Mouse (Mus musculus) liver, embryonic 14.5 days (tissue): ENCODE results near the gene Rph3al. TPM values are rescaled to one million over a fixed set of nuclear protein-coding genes. Genes with fewer than 3 reads are reported as not detected.
A peak's percentile ranks its signal among the peaks of the same experiment; 100 is the strongest.

Experiments used
- ATAC-seq: fragments of 200-750 bp; cut with Nextera tagmentation; 2 replicates; pipeline ENCODE4 v1.8.0; 2017; ENCODE audit warnings: moderate number of reproducible peaks, mild to moderate bottlenecking, moderate library complexity; ENCODE audit not compliant: insufficient read depth
- DNase-seq, 3 experiments: peaks; one replicate each; pipeline ENCODE4 v3.0.0-alpha.2; 2012 to 2013; ENCODE audit warnings: low read depth in 3 of 3, low spot score in 3 of 3
- H3K27ac ChIP-seq: fragments of 300-500 bp; sonication (generic); 2 replicates; pipeline ENCODE4 v1.5.1; 2014; ENCODE audit warnings: moderate library complexity, mild to moderate bottlenecking, control low read depth, inconsistent platforms
- H3K27me3 ChIP-seq: fragments of 300-500 bp; sonication (generic); 2 replicates; pipeline ENCODE4 v1.6.1; 2014; ENCODE audit warnings: mild to moderate bottlenecking, low read length, moderate library complexity; ENCODE audit not compliant: control insufficient read depth, insufficient read depth
- H3K36me3 ChIP-seq: fragments of 300-500 bp; sonication (generic); replicated peaks from 2 replicates; pipeline ENCODE4 v1.6.1; 2014; ENCODE audit warnings: low read depth; ENCODE audit not compliant: control insufficient read depth, insufficient read depth
- H3K4me1 ChIP-seq, 2 experiments: fragments of 200-500 bp in 1 of 2; fragments of 300-500 bp in 1 of 2; sonication (generic) in 1 of 2; replicated peaks; 2 replicates each; pipeline ENCODE4 v1.6.1; 2012 to 2014; ENCODE audit warnings: antibody characterized with exemption in 1 of 2, inconsistent platforms in 1 of 2, low read length in 1 of 2; ENCODE audit not compliant: control insufficient read depth in 2 of 2, insufficient read depth in 2 of 2
- H3K4me2 ChIP-seq: fragments of 300-500 bp; sonication (generic); 2 replicates; pipeline ENCODE4 v1.6.1; 2014; ENCODE audit warnings: low read depth, mild to moderate bottlenecking, control low read depth, moderate library complexity
- H3K4me3 ChIP-seq, 2 experiments: fragments of 200-500 bp in 1 of 2; fragments of 300-500 bp in 1 of 2; sonication (generic) in 1 of 2; 2 replicates each; pipeline ENCODE4 v1.5.1; 2012 to 2014; ENCODE audit warnings: low read depth in 2 of 2, low read length in 2 of 2, mild to moderate bottlenecking in 2 of 2, control low read depth in 1 of 2, inconsistent platforms in 1 of 2, moderate library complexity in 1 of 2; ENCODE audit not compliant: insufficient read depth in 1 of 2
- H3K9ac ChIP-seq: fragments of 300-500 bp; sonication (generic); replicated peaks from 2 replicates; pipeline ENCODE4 v1.6.1; 2014; ENCODE audit warnings: mild to moderate bottlenecking, control low read depth, moderate library complexity
- H3K9me3 ChIP-seq: fragments of 300-500 bp; sonication (generic); 2 replicates; pipeline ENCODE4 v1.6.1; 2016; ENCODE audit warnings: low read length, mixed read lengths; ENCODE audit not compliant: control insufficient read depth
- CTCF ChIP-seq: IDR thresholded peaks from 2 replicates; pipeline ENCODE4 v1.5.1; 2016; ENCODE audit warnings: antibody characterized with exemption, low read depth, control low read depth
- EP300 ChIP-seq: IDR thresholded peaks from 2 replicates; pipeline ENCODE4 v1.6.1; 2016; ENCODE audit warnings: antibody characterized with exemption, low read depth
- WGBS: fragments of 180-500 bp; shearing (Covaris S2); extraction: QIAGEN DNeasy Blood & Tissue Kit; methylation state at CpG from one replicate; pipeline ENCODE4 v1.1.7; 2014; ENCODE audit not compliant: insufficient replicate concordance; 5-methylcytosine and 5-hydroxymethylcytosine counted together
- polyA plus RNA-seq, 2 experiments: library from polyadenylated mRNA; depleted of rRNA in 1 of 2; stranded (reverse) in 1 of 2; unstranded in 1 of 2; fragments of >200 nt; fragmentation: Nextera tagmentation in 1 of 2; extraction: Ambion mirVana in 1 of 2; gene quantifications; 2 replicates each; pipeline versions ENCODE4 v1.2.1 to v1.2.3; 2012 to 2014

Rph3al gene
- polyA plus RNA-seq, 2 experiments = 0.25 to 0.29 TPM

- Histone ChIP-seq H3K4me3 (no peak overlapping the region), H3K27ac (no peak overlapping the region), H3K9ac (no peak overlapping the region), H3K4me2 (no peak overlapping the region), H3K4me1 (peaks cover 0 to 4% of the 10 kb centered on the region in 2 experiments; a peak in 1 of 4 replicates), H3K36me3 (no peaks in the 10 kb centered on the region), H3K27me3 (no peaks in the 10 kb centered on the region), H3K9me3 (no peaks in the 10 kb centered on the region)
- TF ChIP-seq EP300 (no peak), CTCF (peak; percentile 86)
- ATAC-seq = no peak
- 54% methylated on average over 3 of the region's 3 CpGs for WGBS
- DNase-seq = peak in 2 of 3 experiments; percentile 9 to 12
Measured at GRCm38 (mm10) chr11:75903486-75903885, 34.7 kb downstream of the Rph3al start.

GRCm38 (mm10) chr11:75901339-75901738 lies 36.9 kb downstream of the Rph3al start:
- Histone ChIP-seq H3K9me3 (no peaks in the 10 kb centered on the region), H3K9ac (no peak overlapping the region), H3K27me3 (no peaks in the 10 kb centered on the region), H3K27ac (no peak overlapping the region), H3K4me2 (no peak overlapping the region), H3K4me1 (peaks cover 0 to 4% of the 10 kb centered on the region in 2 experiments; a peak in 1 of 4 replicates), H3K4me3 (no peak overlapping the region), H3K36me3 (no peaks in the 10 kb centered on the region)
- DNase-seq = no peak
- WGBS = 65% methylated on average over 6 of the region's 6 CpGs
- TF ChIP-seq EP300 (no peak), CTCF (no peak)
- ATAC-seq = no peak

DNA sequence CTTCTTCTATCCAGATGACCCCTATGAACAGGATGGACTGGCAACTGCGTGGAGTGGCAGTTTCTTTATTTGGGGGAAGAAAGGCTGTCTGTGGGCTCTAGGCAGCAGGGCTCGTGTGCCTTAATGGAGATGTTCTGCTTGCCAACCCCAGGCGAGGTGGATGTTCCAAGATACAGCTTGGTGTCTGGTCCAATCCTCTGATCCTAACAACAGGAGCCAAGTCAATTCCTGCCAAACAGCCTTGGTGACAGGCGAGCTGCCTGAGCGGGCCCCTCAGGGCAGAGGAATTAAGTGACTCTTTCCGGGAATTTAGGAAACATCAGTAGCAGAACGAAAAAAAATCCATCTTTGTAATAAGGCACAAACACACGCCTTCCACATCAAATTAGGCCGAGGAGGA lies 38.6 kb downstream of the Rph3al start:
- Histone ChIP-seq H3K9me3 (no peaks in the 10 kb centered on the region), H3K27me3 (no peaks in the 10 kb centered on the region), H3K9ac (no peak overlapping the region), H3K4me2 (no peak overlapping the region), H3K4me3 (no peak overlapping the region), H3K27ac (no peak overlapping the region), H3K4me1 (no peaks in the 10 kb centered on the region; a peak in 1 of 4 replicates), H3K36me3 (no peaks in the 10 kb centered on the region)
- WGBS = 56% methylated on average over 9 of the region's 9 CpGs
- TF ChIP-seq CTCF (no peak), EP300 (no peak)
- DNase-seq (no peak), ATAC-seq (no peak)

DNA sequence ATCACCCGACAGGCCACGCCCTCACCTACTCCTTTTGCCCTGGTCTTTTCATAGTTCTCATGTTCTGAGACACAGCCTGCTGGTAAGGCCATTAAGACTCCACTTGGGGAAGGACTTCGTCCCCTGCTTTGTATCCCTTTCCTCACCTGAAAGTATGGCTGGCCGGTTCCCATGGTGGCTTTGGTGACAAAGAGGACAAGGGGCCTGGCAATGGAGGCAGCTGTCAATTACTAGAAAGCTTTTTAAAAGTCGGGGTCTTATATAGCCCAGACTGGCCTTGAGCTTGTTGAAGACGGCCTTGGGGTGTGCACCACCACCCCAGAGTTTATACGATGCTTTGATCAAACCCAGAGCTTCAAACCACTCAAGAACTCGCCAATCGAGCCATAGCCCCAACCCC lies 39.7 kb downstream of the Rph3al start:
- no peak for ATAC-seq
- Histone ChIP-seq H3K9ac (no peak overlapping the region), H3K27me3 (no peaks in the 10 kb centered on the region), H3K4me1 (no peaks in the 10 kb centered on the region), H3K4me3 (no peak overlapping the region), H3K9me3 (no peaks in the 10 kb centered on the region), H3K36me3 (no peaks in the 10 kb centered on the region), H3K4me2 (no peak overlapping the region), H3K27ac (no peak overlapping the region)
- no peak for DNase-seq
- WGBS = 53% methylated on average over 9 of the region's 9 CpGs
- no peak for TF ChIP-seq CTCF

- TF ChIP-seq CTCF = no peak
- TF ChIP-seq EP300 = no peak
- ATAC-seq (no peak), DNase-seq (no peak)
- 51% methylated on average over 12 of the region's 12 CpGs for WGBS
- Histone ChIP-seq H3K27me3 (no peaks in the 10 kb centered on the region), H3K9me3 (no peaks in the 10 kb centered on the region), H3K4me1 (no peaks in the 10 kb centered on the region), H3K36me3 (no peaks in the 10 kb centered on the region), H3K9ac (no peak overlapping the region), H3K4me3 (no peak overlapping the region), H3K27ac (no peak overlapping the region), H3K4me2 (no peak overlapping the region)
Measured at GRCm38 (mm10) chr11:75894791-75895420, 43.3 kb downstream of the Rph3al start.
